Mouse (Mus musculus) heart, embryonic 16.5 days (tissue): ENCODE measurements around the gene Asns. TPM values are rescaled to one million over a fixed set of nuclear protein-coding genes. Genes with fewer than 3 reads are reported as not detected.

ENCODE experiments used
- ATAC-seq: fragments of 200-750 bp; cut with Nextera tagmentation; replicated peaks from 2 replicates; pipeline ENCODE4 v1.8.0; 2017; ENCODE audit warnings: moderate number of reproducible peaks; ENCODE audit not compliant: insufficient read depth, low FRiP score; ENCODE audit errors: extremely low read depth
- H3K27ac ChIP-seq: fragments of 300-500 bp; sonication (generic); 2 replicates; pipeline ENCODE4 v1.5.1; 2014; ENCODE audit warnings: mild to moderate bottlenecking, low read length, control low read depth, moderate library complexity
- H3K27me3 ChIP-seq: fragments of 300-500 bp; sonication (generic); 2 replicates; pipeline ENCODE4 v1.6.1; 2014; ENCODE audit warnings: low read length, mixed read lengths; ENCODE audit not compliant: control insufficient read depth, insufficient read depth
- H3K36me3 ChIP-seq: fragments of 300-500 bp; sonication (generic); 2 replicates; pipeline ENCODE4 v1.6.1; 2014; ENCODE audit not compliant: control insufficient read depth, insufficient read depth
- H3K4me1 ChIP-seq: fragments of 300-500 bp; sonication (generic); 2 replicates; pipeline ENCODE4 v1.6.1; 2014; ENCODE audit warnings: low read length, mixed read lengths; ENCODE audit not compliant: control insufficient read depth, insufficient read depth
- H3K4me2 ChIP-seq: fragments of 300-500 bp; sonication (generic); 2 replicates; pipeline ENCODE4 v1.6.1; 2014; ENCODE audit warnings: low read depth, mild to moderate bottlenecking, control low read depth, low read length
- H3K4me3 ChIP-seq: fragments of 300-500 bp; sonication (generic); 2 replicates; pipeline ENCODE4 v1.5.1; 2014; ENCODE audit warnings: mild to moderate bottlenecking, control low read depth, low read length
- H3K9ac ChIP-seq: fragments of 300-500 bp; sonication (generic); 2 replicates; pipeline ENCODE4 v1.6.1; 2014; ENCODE audit warnings: low read length, control low read depth
- H3K9me3 ChIP-seq: fragments of 300-500 bp; sonication (generic); replicated peaks from 2 replicates; pipeline ENCODE4 v1.6.1; 2016; ENCODE audit warnings: low read length; ENCODE audit not compliant: control insufficient read depth
- WGBS: fragments of 180-500 bp; shearing (Covaris S2); extraction: QIAGEN DNeasy Blood & Tissue Kit; methylation state at CpG from one replicate; pipeline ENCODE4 v1.1.7; 2014; 5-methylcytosine and 5-hydroxymethylcytosine counted together
- polyA plus RNA-seq: library from polyadenylated mRNA; unstranded; fragments of >200 nt; fragmentation: Nextera tagmentation; extraction: Ambion mirVana; gene quantifications from 2 replicates; pipeline ENCODE4 v1.2.1, GENCODE M21; 2015

Asns gene
- 20.0 and 20.2 TPM in 2 replicates for polyA plus RNA-seq

DNA sequence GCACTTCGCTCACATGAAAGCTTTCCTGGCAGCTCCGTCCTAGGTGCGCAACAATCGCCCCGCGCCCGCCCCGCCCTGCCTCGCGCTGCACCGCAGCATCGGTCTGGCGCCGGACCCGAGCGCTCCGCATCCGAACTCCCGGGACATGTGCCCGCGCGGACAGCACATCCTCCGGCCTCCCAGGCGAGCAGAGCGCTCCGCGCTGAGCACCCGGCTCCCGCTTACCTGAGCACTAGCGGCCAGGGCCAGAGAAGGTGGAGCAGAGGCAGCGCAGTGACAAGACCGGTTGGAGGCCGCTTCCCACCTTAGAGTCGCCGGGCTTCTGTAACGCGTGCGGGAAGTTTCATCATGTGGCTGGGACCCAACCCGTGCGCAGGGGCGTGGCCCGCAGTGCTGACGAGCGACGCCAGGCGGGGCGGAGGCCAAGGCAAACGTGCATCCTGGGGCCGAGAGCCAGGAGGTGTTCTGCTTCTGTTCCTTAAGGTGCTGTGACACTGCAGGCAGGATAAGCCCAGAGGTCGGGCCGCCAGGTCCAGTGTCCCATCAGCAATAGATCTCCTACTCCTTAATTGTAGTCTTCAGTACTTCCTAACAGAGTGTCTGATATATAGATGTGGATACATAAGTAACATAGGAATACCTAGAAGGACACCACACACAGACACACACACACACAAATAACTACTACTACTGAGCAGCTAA lies at the start of gene Asns:
Asns (minus strand) TSS at position 371 of the 702 bp plus-strand sequence.
- Histone ChIP-seq H3K4me2 (peak within 1 kb of the TSS; percentile 82), H3K27ac (no peak within 1 kb of the TSS), H3K36me3 (no peaks in the 10 kb centered on the region), H3K4me1 (peaks cover 5% of the 10 kb centered on the region), H3K9me3 (no peaks in the 10 kb centered on the region), H3K27me3 (no peaks in the 10 kb centered on the region), H3K4me3 (peak within 1 kb of the TSS; percentile 68), H3K9ac (peak within 1 kb of the TSS; percentile 65)
- ATAC-seq, result peak; percentile 87
- under 1% methylated on average over 51 of the region's 51 CpGs for WGBS

DNA sequence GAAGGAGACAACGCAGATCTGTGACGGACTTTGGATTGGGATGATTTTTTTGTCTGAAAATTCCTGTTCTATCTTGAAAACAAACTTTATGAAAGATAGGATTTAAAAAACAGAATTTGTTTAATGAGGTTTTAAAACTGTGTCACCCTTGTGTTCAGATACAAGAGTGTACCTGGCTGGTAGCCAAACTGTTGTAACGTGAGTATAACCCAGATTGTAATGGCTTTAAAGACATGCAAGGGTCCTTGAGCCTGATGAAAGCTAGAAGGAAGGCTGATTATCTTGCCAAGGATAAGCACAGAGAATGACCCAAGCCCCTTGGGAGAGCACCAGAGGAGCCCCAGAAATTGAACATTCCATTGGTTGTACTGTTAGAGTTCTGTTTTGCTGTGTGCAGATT lies 48.7 kb upstream of the Asns start:
- H3K9me3 ChIP-seq, result no peaks in the 10 kb centered on the region; the same call in 1 of the 2 replicates
- H3K9ac ChIP-seq, result no peak overlapping the region
- WGBS, result 43% methylated on average over 3 of the region's 3 CpGs
- H3K27me3 ChIP-seq, result no peaks in the 10 kb centered on the region
- no peak overlapping the region for H3K27ac ChIP-seq
- no peaks in the 10 kb centered on the region for H3K36me3 ChIP-seq
- no peak overlapping the region for H3K4me3 ChIP-seq
- H3K4me1 ChIP-seq, result peaks cover 4% of the 10 kb centered on the region
- no peak for ATAC-seq
- H3K4me2 ChIP-seq, result no peak overlapping the region

DNA sequence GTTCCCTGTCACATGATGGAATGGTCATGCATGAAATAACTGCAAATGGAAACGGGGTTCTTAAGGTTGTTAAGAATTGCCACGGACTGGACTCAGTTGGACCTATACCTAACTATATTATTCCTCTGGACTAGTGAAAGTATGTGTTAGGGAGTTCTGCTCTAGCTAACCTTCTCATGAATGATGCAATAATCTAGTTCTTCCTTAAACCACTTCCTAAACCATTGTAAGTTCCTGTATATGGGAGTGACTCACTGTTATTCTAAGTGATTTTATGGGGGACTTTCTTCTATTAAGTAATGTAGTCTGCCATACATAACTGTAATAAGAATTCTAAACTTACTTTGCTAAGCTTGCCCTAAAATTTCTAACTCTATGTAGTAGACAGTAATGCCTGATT lies 44.8 kb upstream of the Asns start:
- no peak for ATAC-seq
- Histone ChIP-seq H3K9ac (no peak overlapping the region), H3K4me3 (no peak overlapping the region)

DNA sequence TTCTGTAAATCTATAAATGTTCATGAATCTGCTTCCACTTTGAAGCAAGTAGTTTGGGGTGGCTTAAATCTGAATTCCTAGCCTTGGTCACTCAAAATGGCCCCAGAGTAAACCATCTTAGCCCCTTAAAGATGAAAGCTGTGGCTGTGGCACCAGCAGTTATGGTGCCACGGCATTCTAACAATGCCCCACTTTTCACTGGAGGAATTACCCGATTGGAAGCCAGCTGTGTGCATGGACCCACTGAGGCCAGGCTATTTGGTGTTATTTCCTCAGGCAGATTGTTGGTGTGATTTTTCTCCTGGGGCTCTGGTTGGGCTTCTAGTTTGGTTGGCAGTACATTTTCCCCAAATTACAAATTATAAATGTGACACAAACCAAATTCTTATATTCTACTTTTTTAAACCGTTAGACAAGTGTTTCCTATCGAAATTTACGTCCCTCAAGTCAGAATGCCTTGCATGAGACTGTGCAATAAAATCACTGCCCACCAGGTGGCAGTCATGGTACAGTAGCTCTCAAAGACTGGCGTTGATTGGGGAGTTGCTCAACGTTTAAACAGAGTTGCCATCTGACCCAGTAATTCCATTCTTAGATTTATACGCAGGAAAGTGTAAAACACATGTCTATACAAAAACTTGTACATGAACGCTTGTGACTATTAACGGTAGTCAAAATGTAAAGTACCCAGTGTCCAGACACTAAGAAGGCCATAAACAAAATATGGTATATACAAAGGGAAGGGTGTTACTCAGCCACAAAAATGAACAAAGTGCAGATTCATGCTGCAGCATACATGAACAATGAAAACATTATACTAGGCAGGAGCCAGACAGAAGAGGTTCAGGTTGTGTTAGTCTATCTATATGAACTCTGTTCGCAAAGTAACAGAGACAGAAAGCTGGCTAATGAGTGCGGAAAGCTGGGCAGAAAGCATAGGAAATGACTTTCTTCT lies 40.0 kb upstream of the Asns start:
- WGBS, result 32% methylated on average over 12 of the region's 12 CpGs
- H3K9me3 ChIP-seq, result no peaks in the 10 kb centered on the region; the same call in 1 of the 2 replicates
- H3K27ac ChIP-seq, result no peak overlapping the region
- H3K36me3 ChIP-seq, result no peaks in the 10 kb centered on the region
- H3K9ac ChIP-seq, result no peak overlapping the region
- H3K4me1 ChIP-seq, result no peaks in the 10 kb centered on the region
- no peaks in the 10 kb centered on the region for H3K27me3 ChIP-seq
- ATAC-seq, result no peak
- H3K4me2 ChIP-seq, result no peak overlapping the region
- H3K4me3 ChIP-seq, result no peak overlapping the region

More for the DNA sequence above, 44.8 kb upstream of the Asns start:
- Histone ChIP-seq H3K4me2 (no peak overlapping the region), H3K27me3 (no peaks in the 10 kb centered on the region), H3K27ac (no peak overlapping the region), H3K36me3 (no peaks in the 10 kb centered on the region), H3K9me3 (no peaks in the 10 kb centered on the region; the same call in 1 of the 2 replicates), H3K4me1 (peaks cover 4% of the 10 kb centered on the region)
- WGBS, result 93% methylated on average over 2 of the region's 2 CpGs

DNA sequence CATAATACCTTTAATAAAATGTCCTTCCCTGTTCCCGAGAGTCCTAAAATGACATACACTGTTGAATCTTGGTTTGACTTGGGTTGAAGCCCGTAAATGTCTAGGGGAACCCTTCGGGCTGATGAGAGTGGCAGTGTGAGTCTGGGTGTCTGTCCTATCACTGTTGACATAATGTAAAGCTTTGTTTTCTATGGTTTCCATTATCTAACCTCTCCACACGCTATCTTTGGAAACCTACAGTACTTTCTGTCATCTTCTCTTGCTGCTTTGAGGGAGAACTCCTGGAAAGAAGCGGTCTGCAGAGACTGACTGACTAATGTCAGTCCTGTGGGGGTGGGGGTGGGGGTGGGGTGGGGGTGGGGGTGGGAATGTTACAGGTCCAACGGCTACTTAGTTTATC lies 39.0 kb upstream of the Asns start:
- Histone ChIP-seq H3K27me3 (no peaks in the 10 kb centered on the region), H3K27ac (no peak overlapping the region), H3K9ac (no peak overlapping the region), H3K4me3 (no peak overlapping the region), H3K4me2 (no peak overlapping the region), H3K4me1 (no peaks in the 10 kb centered on the region), H3K9me3 (no peaks in the 10 kb centered on the region; the same call in 1 of the 2 replicates), H3K36me3 (no peaks in the 10 kb centered on the region)
- WGBS, result 60% methylated on average over 6 of the region's 6 CpGs
- no peak for ATAC-seq

DNA sequence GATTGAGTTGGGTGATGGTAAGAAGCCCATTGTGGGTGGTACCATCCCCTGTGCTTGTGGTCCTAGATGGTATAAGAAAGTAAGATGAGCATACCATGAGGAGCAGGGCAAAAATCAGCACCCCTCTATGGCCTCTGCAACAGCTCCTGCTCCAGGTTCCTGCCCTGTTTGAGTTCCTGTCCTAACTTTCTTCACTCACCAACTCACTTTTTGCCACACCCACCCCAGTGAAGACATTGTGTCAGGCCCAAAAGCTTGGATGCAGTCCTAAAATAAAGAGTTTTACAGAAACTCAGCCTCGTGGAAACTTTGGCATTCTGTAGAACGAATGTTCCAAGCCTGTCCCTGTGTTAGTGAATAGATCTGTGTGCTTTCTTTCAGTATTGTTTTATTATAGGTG lies 36.1 kb upstream of the Asns start:
- ATAC-seq, result no peak
- H3K27ac ChIP-seq, result no peak overlapping the region
- WGBS, result 60% methylated on average over 2 of the region's 2 CpGs
- no peak overlapping the region for H3K4me3 ChIP-seq
- no peaks in the 10 kb centered on the region; the same call in 1 of the 2 replicates for H3K9me3 ChIP-seq
- H3K27me3 ChIP-seq, result no peaks in the 10 kb centered on the region
- no peak overlapping the region for H3K4me2 ChIP-seq
- no peaks in the 10 kb centered on the region for H3K36me3 ChIP-seq
- no peak overlapping the region for H3K9ac ChIP-seq
- no peaks in the 10 kb centered on the region for H3K4me1 ChIP-seq

DNA sequence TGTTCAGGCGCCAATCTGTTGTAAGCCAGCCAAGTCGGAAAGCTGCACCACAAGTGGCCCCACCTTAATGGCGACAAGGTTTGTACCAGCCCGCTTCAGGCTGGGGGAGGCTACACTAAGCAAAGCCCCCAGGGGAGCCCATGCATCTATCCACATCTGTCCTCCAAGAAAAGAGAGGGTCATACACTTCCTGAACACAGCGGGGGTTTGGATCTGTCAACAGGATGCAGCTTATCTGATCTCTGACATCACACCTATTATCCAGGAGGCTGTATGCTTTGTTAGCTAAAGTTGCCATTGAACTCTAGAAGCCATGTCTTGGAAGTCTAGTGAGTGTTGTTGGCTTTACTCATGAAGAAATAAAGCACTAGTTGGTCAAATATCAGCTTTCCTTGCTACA lies 35.2 kb upstream of the Asns start:
- H3K27ac ChIP-seq, result no peak overlapping the region
- no peaks in the 10 kb centered on the region for H3K4me1 ChIP-seq
- H3K36me3 ChIP-seq, result no peaks in the 10 kb centered on the region
- 81% methylated on average over 5 of the region's 5 CpGs for WGBS
- no peak overlapping the region for H3K4me2 ChIP-seq
- no peak for ATAC-seq
- no peaks in the 10 kb centered on the region for H3K27me3 ChIP-seq
- no peaks in the 10 kb centered on the region; the same call in 1 of the 2 replicates for H3K9me3 ChIP-seq
- no peak overlapping the region for H3K4me3 ChIP-seq
- no peak overlapping the region for H3K9ac ChIP-seq

DNA sequence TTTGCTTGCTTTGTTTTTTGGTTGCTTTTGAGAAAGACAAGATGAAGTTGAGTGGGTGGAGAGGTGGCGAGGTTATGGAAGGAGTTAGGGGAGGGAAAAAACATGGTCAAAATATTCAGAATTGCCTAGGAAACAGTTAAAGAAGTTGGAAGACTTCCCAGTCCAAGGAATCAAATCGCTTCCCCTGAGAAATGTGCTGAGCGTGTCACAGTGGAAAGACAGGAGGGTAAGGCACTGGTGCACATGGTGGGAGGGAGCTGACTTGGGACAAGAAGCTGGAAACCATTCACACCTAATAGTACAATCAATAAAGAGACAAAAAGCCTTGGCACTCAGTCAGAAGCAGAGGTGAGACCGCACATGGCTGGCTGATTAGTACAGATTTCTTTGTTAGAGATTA lies 23.2 kb upstream of the Asns start:
- Histone ChIP-seq H3K27ac (no peak overlapping the region), H3K27me3 (no peaks in the 10 kb centered on the region), H3K4me1 (no peaks in the 10 kb centered on the region), H3K4me2 (no peak overlapping the region), H3K36me3 (no peaks in the 10 kb centered on the region), H3K9ac (no peak overlapping the region), H3K9me3 (no peaks in the 10 kb centered on the region), H3K4me3 (no peak overlapping the region)
- 54% methylated on average over 4 of the region's 4 CpGs for WGBS
- ATAC-seq, result no peak

DNA sequence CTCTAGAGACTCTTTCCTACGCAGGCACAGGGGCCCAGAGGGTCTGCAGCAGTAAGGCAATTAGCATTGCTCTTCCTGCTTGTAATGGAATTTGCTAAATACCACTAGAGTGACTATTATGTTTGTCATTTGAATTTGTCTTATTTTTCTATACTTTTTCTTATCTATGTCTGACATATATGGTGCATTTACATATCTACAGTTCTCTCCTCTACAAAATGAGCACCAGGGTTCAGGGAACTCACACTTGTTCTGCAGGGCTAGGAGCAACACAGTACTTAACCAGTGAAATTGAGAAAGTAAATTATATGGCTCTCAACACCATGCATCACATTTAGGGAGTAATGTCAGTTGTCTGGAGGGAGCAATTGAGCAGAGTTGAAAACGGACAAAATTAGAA lies 21.2 kb upstream of the Asns start:
- Histone ChIP-seq H3K4me2 (no peak overlapping the region), H3K27ac (no peak overlapping the region), H3K4me3 (no peak overlapping the region), H3K4me1 (no peaks in the 10 kb centered on the region), H3K9me3 (no peaks in the 10 kb centered on the region), H3K9ac (no peak overlapping the region), H3K36me3 (no peaks in the 10 kb centered on the region), H3K27me3 (no peaks in the 10 kb centered on the region)
- ATAC-seq, result no peak
- WGBS, result 43% methylated on average over 2 of the region's 2 CpGs
